Mouse (Mus musculus): ENCODE data around the gene Fam186b.

GRCm38 (mm10) chr15:99259730-99260252, 35.9 kb downstream of the Fam186b start:
- TF ChIP-seq CTCF (conservative IDR thresholded peaks at IDR 0.05; ENCODE audit: low read length) (no peak), NANOG (IDR thresholded peaks at IDR 0.05; ENCODE audit: borderline replicate concordance, low read length) (no peak)
